Mouse (Mus musculus) heart, embryonic 12.5 days (tissue): ENCODE measurements around the gene Col1a2. TPM values are rescaled to one million over a fixed set of nuclear protein-coding genes. Genes with fewer than 3 reads are reported as not detected.

Experiments used
- ATAC-seq: fragments of 200-750 bp; cut with Nextera tagmentation; 2 replicates; pipeline ENCODE4 v1.8.0; 2017; ENCODE audit warnings: moderate TSS enrichment, moderate library complexity; ENCODE audit not compliant: insufficient number of reproducible peaks, low FRiP score
- H3K27ac ChIP-seq: fragments of 300-500 bp; sonication (generic); 2 replicates; pipeline ENCODE4 v1.5.1; 2016; ENCODE audit warnings: mild to moderate bottlenecking, moderate library complexity; ENCODE audit not compliant: poor library complexity, severe bottlenecking
- H3K27me3 ChIP-seq: fragments of 300-500 bp; sonication (generic); replicated peaks from 2 replicates; pipeline ENCODE4 v1.6.1; 2016; ENCODE audit warnings: mild to moderate bottlenecking, moderate library complexity
- H3K36me3 ChIP-seq: fragments of 300-500 bp; sonication (generic); 2 replicates; pipeline ENCODE4 v1.6.1; 2016; ENCODE audit warnings: mild to moderate bottlenecking, moderate library complexity
- H3K4me1 ChIP-seq: fragments of 300-500 bp; sonication (generic); replicated peaks from 2 replicates; pipeline ENCODE4 v1.6.1; 2016; ENCODE audit warnings: mild to moderate bottlenecking
- H3K4me2 ChIP-seq: fragments of 300-500 bp; sonication (generic); 2 replicates; pipeline ENCODE4 v1.6.1; 2016; ENCODE audit warnings: mild to moderate bottlenecking, moderate library complexity
- H3K4me3 ChIP-seq: fragments of 300-500 bp; sonication (generic); 2 replicates; pipeline ENCODE4 v1.5.1; 2016; ENCODE audit warnings: mild to moderate bottlenecking
- H3K9ac ChIP-seq: fragments of 300-500 bp; sonication (generic); 2 replicates; pipeline ENCODE4 v1.6.1; 2016; ENCODE audit warnings: mild to moderate bottlenecking, moderate library complexity
- H3K9me3 ChIP-seq: fragments of 300-500 bp; sonication (generic); replicated peaks from 2 replicates; pipeline ENCODE4 v1.6.1; 2016; ENCODE audit warnings: mild to moderate bottlenecking, moderate library complexity
- WGBS: fragments of 180-500 bp; shearing (Covaris S2); methylation state at CpG from one replicate; pipeline ENCODE4 v1.1.7; 2016; 5-methylcytosine and 5-hydroxymethylcytosine counted together
- polyA plus RNA-seq: library from polyadenylated mRNA; unstranded; fragments of >200 nt; fragmentation: Nextera tagmentation; extraction: Ambion mirVana; gene quantifications from 2 replicates; pipeline ENCODE4 v1.2.1, GENCODE M21; 2016

Gene Col1a2
- polyA plus RNA-seq, 1 experiment from 2014 or later = 232 TPM

GRCm38 (mm10) chr6:4587946-4588345, 83.3 kb downstream of the Col1a2 start:
- Histone ChIP-seq H3K4me2 (no peak overlapping the region), H3K9me3 (no peaks in the 10 kb centered on the region), H3K9ac (no peak overlapping the region), H3K27ac (no peak overlapping the region), H3K27me3 (no peaks in the 10 kb centered on the region), H3K36me3 (no peaks in the 10 kb centered on the region), H3K4me3 (no peak overlapping the region), H3K4me1 (0 out of 2 replicates have a peak, but pooled peaks cover under 1% of the 10 kb centered on the region)
- no peak for ATAC-seq
- 71% methylated on average over 4 of the region's 4 CpGs for WGBS

DNA sequence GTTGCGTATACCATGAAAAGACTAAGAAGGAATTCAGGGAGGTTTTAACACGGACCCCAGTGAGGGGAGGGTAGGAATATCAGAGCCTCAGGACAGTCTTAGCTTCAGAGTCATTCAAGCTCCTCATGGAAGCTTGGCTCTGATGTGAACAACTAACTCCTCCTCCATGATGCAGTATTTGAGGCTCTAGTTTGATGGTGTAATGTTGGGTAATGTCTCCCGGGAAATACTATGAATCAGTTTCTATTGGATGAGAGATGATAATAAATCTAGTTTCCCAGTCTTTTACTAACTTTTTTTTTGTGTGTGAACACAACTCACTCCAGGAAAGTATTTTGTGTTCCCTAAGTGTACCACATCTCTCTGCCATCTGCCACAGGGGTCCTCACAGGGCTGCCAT, 84.1 kb downstream of the Col1a2 start:
- Histone ChIP-seq H3K4me2 (no peak overlapping the region), H3K27ac (no peak overlapping the region), H3K27me3 (no peaks in the 10 kb centered on the region), H3K9me3 (no peaks in the 10 kb centered on the region), H3K9ac (no peak overlapping the region), H3K4me3 (no peak overlapping the region), H3K4me1 (no peaks in the 10 kb centered on the region), H3K36me3 (no peaks in the 10 kb centered on the region)
- ATAC-seq = no peak
- WGBS = 85% methylated on average over 3 of the region's 3 CpGs

- Histone ChIP-seq H3K4me2 (no peak overlapping the region), H3K27ac (no peak overlapping the region), H3K4me3 (no peak overlapping the region), H3K9ac (no peak overlapping the region), H3K9me3 (no peaks in the 10 kb centered on the region), H3K27me3 (no peaks in the 10 kb centered on the region), H3K36me3 (no peaks in the 10 kb centered on the region), H3K4me1 (no peaks in the 10 kb centered on the region)
- 78% methylated on average over 8 of the region's 8 CpGs for WGBS
- ATAC-seq = no peak
Measured at GRCm38 (mm10) chr6:4590089-4590488, 85.5 kb downstream of the Col1a2 start.

Other genes starting within 250 kb of the Col1a2 start
- 40.0 and 41.8 TPM in 2 replicates for gene Casd1, start 96.0 kb downstream of the Col1a2 start, polyA plus RNA-seq
- gene Sgce, start 242.4 kb downstream of the Col1a2 start, polyA plus RNA-seq = 60.6 and 62.2 TPM in 2 replicates
- 4.1 and 4.2 TPM in 2 replicates for gene Peg10, start 242.5 kb downstream of the Col1a2 start, polyA plus RNA-seq